Mouse (Mus musculus) left cerebral cortex, postnatal 25 days (tissue): Measurements from ENCODE around the gene Stra6. TPM values are rescaled to one million over a fixed set of nuclear protein-coding genes. Genes with fewer than 3 reads are reported as not detected.

Source experiments
- DNase-seq, 2 experiments: peaks; one replicate each; pipeline ENCODE4 v3.0.0; 2022; ENCODE audit warnings: low spot score in 2 of 2, mixed read lengths in 1 of 2
- intact Hi-C: fragments of 180-260 bp; cut with DNase I; formaldehyde crosslinking; loops from one replicate; pipeline ENCODE4 v1.15.1; 2025
- total RNA-seq, 2 experiments: library from RNA; stranded (reverse); gene quantifications; 2 replicates each; pipeline ENCODE4 v1.2.3; 2021

Gene Stra6
- 1 to 10 TPM; 7.2 to 8.7 TPM for total RNA-seq

DNA sequence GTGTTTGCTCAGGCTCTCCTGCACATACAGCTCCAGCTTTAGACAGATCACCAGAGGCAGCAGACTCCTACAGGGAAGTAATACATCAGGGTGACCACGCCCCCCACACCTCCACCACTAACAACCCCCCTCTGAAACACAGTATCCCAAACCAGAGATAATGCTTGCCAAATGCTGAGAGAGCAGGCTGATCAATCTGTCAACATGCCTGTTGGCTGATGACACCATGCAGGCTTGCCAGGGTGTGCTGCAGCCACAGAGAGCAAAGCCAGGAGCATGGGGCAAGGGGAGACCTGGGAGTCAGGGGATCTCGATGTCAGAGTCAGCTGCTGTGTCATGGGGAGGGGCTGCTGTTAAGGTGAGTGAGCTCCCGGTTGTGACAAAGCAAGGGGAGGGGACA lies at the start of gene Stra6:
Gene Stra6, plus strand, starts transcription at position 258 of the 400 bp plus-strand sequence.
- no peak for DNase-seq
- intact Hi-C loops, result no loop called here

GRCm38 (mm10) chr9:58014393-58015160 lies 49.0 kb upstream of the Stra6 start:
- intact Hi-C loops, result no loop called here
- no peak for DNase-seq

DNA sequence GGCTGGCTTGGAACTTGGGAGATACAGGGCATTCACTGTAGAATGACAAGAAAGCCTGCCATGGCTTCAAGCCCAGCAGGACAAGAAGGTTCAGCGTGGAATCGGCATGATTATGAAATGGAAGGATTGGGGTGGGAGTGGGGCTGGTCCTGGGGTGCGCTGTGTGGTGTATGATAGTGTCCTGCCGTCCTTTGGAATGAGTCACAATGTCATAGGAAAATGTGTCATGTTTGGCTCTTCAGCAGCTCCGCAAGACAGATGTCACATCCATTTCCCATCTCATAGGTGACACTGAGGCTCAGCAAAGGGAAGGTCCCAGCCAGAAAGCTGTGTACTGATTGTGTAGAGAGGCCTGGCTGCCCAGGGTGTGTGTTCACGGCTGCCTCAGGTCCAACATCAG lies 47.7 kb upstream of the Stra6 start:
- intact Hi-C loops, result no loop called here
- DNase-seq, result no peak

- intact Hi-C loops, result no loop called here
- DNase-seq, result no peak
These were observed 46.6 kb upstream of the Stra6 start for GRCm38 (mm10) chr9:58016962-58017361.

DNA sequence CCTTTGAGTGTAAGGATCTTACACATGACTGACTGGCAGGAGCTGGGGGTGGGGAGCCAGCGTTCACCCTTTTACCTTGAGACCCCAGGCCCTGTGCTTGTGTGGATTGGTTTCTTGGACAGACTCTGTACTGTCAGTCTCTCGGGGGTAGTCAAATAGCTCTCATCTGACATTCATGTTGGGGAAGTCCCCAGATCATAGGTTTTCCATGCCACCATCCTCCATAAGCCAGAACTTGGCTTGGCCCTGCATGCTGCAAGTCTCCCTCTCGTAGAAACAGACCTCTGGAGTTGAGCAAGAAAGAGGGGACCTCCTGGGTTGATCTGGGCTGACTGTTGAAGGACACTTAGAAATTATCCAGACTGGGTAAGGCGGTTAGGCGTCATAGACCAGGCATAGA lies 45.2 kb upstream of the Stra6 start:
- DNase-seq, result no peak
- intact Hi-C loops, result no loop called here

GRCm38 (mm10) chr9:58025995-58026394 lies 37.6 kb upstream of the Stra6 start:
- intact Hi-C loops, result no loop called here
- DNase-seq, result no peak

GRCm38 (mm10) chr9:58027426-58028180 lies 36.0 kb upstream of the Stra6 start:
- DNase-seq, result no peak
- intact Hi-C loops, result no loop called here

DNA sequence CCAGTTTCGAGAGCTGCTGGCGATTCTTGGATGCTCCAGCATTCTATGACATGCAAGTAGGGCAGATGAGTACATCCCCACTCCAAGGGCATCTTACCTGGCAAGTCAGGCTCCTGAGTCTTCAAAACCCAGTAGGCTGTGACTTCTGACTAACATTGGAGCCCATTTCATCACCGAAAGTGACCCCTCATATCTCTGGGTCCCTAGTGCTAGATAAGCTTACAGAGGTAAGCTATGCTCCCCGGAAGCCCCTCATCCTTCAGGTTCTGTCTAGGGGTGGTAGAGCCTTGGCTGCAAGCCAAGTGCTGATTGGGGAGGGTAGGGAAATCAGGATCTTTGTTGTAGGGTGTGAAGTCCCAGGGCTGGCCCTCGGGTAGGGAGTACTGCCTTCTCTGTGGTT lies 34.7 kb upstream of the Stra6 start:
- DNase-seq, result no peak
- intact Hi-C loops, result no loop called here

GRCm38 (mm10) chr9:58029635-58030034 lies 34.0 kb upstream of the Stra6 start:
- no peak for DNase-seq
- intact Hi-C loops, result no loop called here

DNA sequence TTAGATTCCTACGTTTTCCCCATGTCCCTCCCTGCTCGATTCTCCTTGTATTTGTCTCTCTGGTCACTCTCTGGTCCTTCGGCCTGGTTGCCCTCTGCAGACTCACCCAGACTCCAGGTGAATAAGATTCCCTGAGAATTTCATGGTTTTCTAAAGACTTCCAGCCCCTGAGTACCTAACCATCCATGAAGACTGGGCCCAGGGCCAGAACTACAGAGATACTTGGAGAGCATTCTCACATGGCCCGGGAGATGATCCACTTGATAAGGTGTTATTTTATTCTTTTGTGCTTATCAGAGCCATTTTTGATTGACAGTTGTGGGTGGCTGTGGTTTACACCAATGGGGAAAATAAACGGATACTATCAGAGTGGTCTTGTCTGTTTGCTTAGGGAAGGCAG lies 31.7 kb upstream of the Stra6 start:
- no peak for DNase-seq
- intact Hi-C loops, result no loop called here

- DNase-seq, result peak; percentile 45 to 88
- intact Hi-C loops, result loop anchor here (5.0 kb wide), 1 partner anchor 247 kb away; no protein-coding TSS in a partner anchor
These were observed 28.1 kb upstream of the Stra6 start for GRCm38 (mm10) chr9:58035519-58035918.

DNA sequence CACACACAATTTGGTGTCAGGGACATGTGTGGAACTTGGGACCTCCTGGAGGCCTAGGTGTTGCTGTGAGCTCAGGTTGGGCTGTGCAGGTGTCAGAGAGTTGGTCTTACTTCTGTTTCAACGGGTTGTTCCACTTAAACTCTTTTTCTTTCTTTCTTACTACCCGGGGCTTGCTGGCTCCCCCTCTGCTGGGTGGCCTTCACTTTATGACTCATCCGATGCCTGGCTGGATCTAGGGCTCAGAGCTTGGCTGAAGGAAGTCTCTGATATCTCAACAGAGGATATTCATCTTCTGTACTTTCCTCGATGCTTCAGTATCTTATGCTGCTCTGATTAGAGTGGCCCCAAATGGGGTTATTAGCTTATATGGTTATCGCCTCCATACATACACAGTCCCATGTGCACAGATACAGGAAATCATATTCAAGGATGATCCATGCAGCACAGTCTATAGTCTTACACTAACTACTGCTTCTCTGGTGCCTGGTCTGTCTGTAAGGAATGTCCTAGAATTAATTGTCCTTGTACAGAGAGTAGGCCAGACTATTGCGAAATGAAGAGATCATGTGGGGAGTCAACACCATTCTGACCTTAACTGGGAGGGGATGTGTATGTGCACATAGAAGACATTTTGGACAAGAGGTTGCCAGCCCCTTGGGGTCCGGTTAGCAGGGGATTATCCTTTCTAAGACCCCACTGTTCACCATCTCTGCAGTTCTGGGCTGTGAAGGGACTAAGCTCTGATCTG lies 27.5 kb upstream of the Stra6 start:
- DNase-seq, result peak in 1 of 2 experiments; percentile 52
- intact Hi-C loops, result loop anchor here (5.0 kb wide), 1 partner anchor 246 kb away; no protein-coding TSS in a partner anchor

DNA sequence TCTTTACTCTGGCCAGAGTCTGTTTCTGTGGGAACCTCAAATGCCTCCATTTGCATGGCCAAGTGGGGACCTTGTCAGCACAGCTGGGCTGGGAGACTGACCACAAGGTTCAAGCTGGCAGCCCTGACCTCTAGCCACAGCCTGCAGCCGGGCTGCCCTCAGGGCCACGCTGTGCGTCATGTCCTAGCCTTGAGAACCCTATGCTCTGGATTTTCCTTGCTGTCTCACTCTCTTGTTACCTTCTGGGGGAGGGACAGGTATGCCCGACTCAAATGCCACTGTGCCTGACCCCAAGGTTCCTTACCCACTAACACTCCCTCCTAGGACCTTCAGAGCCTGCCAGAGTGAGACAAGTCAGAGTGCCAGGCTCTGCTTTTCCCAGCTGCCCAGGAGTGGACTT lies 26.6 kb upstream of the Stra6 start:
- no peak for DNase-seq
- intact Hi-C loops, result loop anchor here (5.0 kb wide), 1 partner anchor 245 kb away; no protein-coding TSS in a partner anchor

DNA sequence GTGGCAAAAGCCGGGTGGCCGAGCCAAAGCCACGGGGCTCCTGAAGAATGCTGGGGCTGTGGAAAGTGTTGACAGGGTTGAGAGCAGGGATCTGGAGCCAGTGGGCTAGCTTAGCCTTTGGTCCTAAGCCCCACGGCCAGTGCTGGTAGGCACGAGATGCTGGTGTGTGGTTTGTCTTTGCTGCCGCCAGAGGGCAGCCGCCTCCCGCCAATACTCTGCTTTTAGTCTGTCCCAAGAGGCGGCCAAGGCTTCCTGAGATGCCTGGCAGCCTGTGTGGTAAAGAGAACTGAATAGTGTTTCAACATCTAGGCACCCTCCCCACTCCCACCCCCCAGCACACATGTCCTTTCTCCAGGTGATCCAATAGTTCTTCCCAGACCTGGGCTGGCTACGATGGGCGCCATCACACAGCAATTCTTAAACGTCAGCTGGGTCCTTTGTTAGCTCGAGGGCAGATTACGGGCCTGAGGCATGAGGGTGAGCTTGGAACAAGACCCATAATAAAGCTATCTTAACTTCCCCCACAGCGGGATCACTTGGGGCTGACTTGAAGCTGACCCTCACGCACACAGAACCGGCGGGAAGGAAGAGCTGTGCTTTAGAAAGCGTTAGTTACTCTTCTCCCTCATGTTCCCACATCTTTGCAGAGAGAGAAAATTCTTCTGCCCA lies 25.0 kb upstream of the Stra6 start:
- DNase-seq, result peak; percentile 82 to 85
- intact Hi-C loops, result loop anchor here (1.0 to 5.0 kb wide), 2 partner anchors 166 to 244 kb away; partner anchors contain the start of genes Islr and Islr2

DNA sequence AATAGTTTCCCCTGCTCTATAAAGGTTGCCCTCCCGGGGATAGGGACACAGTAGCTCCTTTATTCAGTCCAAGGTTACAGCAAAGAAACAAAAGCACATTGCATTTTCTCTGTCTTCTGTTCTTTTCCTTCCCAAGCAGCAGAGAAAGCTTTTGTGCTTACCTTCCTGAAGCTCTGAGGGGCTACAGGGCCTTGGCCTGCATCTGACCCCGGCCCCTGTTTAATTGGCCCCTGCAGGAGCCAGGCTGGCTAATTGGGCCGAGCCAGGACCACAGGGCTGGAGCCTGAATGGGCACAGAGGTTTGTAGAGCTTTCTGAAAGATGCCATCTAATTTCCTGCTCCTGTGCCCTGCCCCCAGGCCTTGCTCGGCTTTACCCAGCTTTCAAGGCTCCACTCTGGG lies 22.6 kb upstream of the Stra6 start:
- intact Hi-C loops, result no loop called here
- DNase-seq, result no peak

DNA sequence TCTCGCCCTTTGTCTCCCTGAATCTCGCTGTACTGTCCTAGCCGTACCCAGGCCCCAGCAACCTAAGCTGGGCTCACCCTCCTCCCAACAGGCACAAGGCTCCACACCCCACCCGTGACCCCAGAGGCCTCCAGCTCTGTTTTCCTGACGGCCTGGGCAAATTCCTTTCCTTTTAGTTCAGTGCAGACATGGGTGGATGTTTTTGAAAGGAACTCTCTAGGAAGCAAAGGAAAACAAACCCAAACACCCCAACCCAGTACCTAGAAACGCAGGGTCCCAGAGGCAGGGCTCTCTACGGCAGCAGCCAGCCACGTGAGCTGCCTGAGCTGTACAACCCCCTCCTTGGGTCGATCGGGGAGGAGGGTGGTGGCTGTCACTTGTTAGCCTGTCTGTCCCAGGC lies 21.2 kb upstream of the Stra6 start:
- intact Hi-C loops, result no loop called here
- no peak for DNase-seq

DNA sequence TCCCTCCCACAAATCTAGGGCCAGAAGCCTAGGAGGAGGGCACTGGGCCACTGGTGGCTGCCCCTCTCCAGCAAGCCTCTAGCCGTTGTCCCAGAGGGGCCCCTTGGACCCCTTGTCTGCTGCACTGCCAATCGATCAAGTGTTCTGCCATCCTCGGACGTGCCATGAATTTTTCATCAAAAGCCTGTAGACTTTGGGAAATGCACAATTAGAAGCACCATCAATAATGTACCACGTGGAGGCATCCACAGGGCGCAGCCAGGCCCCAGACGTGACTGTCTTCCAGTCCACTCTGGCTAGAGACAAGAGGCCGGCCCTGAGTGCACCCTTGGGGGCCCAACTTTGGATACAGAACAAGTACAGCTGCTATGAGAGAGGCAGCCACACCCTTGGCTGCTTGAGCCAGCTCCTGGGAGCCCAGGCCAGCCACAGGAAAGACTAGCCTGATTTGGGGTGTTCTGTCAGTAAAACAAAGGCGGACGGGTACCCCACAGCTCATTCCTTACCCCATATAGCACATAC lies 20.0 kb upstream of the Stra6 start:
- intact Hi-C loops, result no loop called here
- no peak for DNase-seq

DNA sequence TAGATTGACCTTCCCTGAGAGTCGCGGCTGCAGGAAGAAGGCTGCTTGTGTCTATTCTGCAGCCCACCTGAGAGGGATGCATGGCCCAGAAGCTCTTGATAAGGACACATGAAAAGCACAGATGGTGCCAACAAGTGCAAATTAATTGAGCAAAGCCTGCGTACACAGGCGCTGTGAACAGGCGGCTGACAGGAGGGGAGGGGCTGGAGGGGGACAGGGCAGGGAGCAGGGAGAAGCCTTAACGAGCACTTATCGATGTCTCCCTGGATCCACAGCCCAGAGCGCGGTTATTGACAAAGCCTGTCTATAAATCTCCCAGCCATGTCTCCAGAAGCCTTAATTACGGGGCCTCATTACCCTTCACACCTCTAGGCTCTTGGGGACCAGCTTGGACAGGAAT lies 18.8 kb upstream of the Stra6 start:
- DNase-seq, result no peak
- intact Hi-C loops, result no loop called here

DNA sequence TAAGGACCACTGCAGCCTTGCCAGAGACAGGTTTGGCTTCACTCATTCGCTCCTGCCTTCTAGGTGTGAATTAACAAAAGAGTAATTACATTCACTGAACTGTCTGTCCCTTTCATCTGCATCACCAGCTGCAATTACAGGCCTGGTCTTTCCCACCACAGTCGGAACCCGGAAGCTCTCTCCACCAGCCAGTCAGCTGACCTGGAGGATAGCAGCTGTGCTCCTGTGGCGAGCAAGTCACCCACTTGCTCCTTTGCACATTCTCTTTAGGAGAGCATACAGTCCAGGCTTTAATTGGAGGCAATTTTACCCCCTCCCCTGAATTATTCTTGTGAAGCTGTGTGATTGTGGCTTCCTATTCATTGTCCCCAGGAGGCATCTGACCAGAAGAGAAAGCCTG lies 17.9 kb upstream of the Stra6 start:
- DNase-seq, result no peak
- intact Hi-C loops, result no loop called here
